Mouse (Mus musculus) testis, adult 2 months (tissue): ENCODE measurements around the gene Bmp7. TPM values are rescaled to one million over a fixed set of nuclear protein-coding genes. Genes with fewer than 3 reads are reported as not detected.

Experiments used
- H3K27ac ChIP-seq: fragments of 200-500 bp; 2 replicates; pipeline ENCODE4 v1.5.1; 2012; ENCODE audit warnings: low read depth, low read length; ENCODE audit not compliant: control insufficient read depth, insufficient read depth
- H3K27me3 ChIP-seq: fragments of 200-500 bp; 2 replicates; pipeline ENCODE4 v1.6.1; 2012; ENCODE audit warnings: mild to moderate bottlenecking, low read length, moderate library complexity; ENCODE audit not compliant: control insufficient read depth, insufficient read depth
- H3K36me3 ChIP-seq: fragments of 200-500 bp; 2 replicates; pipeline ENCODE4 v1.6.1; 2012; ENCODE audit warnings: mild to moderate bottlenecking, low read length; ENCODE audit not compliant: control insufficient read depth, insufficient read depth
- H3K4me1 ChIP-seq: fragments of 200-500 bp; 2 replicates; pipeline ENCODE4 v1.6.1; 2012; ENCODE audit warnings: low read length; ENCODE audit not compliant: control insufficient read depth, insufficient read depth
- H3K4me3 ChIP-seq: fragments of 200-500 bp; 2 replicates; pipeline ENCODE4 v1.5.1; 2012; ENCODE audit warnings: low read depth, mild to moderate bottlenecking, low read length, moderate library complexity, mixed read lengths; ENCODE audit not compliant: control insufficient read depth
- CTCF ChIP-seq: fragments of 200-500 bp; IDR thresholded peaks from 2 replicates; pipeline ENCODE4 v1.5.1; 2012; ENCODE audit warnings: low read depth, mild to moderate bottlenecking, inconsistent platforms, low read length, moderate library complexity; ENCODE audit not compliant: control insufficient read depth, insufficient read depth, insufficient replicate concordance
- POLR2A ChIP-seq: fragments of 200-500 bp; IDR thresholded peaks from 2 replicates; pipeline ENCODE4 v1.6.1; 2012; ENCODE audit warnings: low read depth, mild to moderate bottlenecking, inconsistent platforms, low read length, moderate library complexity; ENCODE audit not compliant: control insufficient read depth
- polyA plus RNA-seq: library from polyadenylated mRNA; depleted of rRNA; stranded (reverse); fragments of >200 nt; gene quantifications from 2 replicates; pipeline ENCODE4 v1.2.3, GENCODE M21; 2012

Gene Bmp7
- polyA plus RNA-seq, 1 experiment, result 2.4 TPM

- TF ChIP-seq POLR2A, result no peak
- TF ChIP-seq CTCF, result no peak
- H3K4me1 ChIP-seq, result peaks cover 11% of the 10 kb centered on the region
- H3K27ac ChIP-seq, result no peak overlapping the region
- no peaks in the 10 kb centered on the region for H3K27me3 ChIP-seq
- no peak overlapping the region for H3K4me3 ChIP-seq
- no peaks in the 10 kb centered on the region for H3K36me3 ChIP-seq
Observed at GRCm38 (mm10) chr2:172923198-172923597, 16.9 kb downstream of the Bmp7 start.

GRCm38 (mm10) chr2:172922597-172922996 lies 17.5 kb downstream of the Bmp7 start:
- Histone ChIP-seq H3K4me1 (peaks cover 11% of the 10 kb centered on the region), H3K27me3 (no peaks in the 10 kb centered on the region), H3K27ac (no peak overlapping the region), H3K36me3 (no peaks in the 10 kb centered on the region), H3K4me3 (no peak overlapping the region)
- TF ChIP-seq POLR2A, result no peak
- TF ChIP-seq CTCF, result no peak

- no peak overlapping the region for H3K27ac ChIP-seq
- H3K4me1 ChIP-seq, result no peaks in the 10 kb centered on the region
- H3K36me3 ChIP-seq, result no peaks in the 10 kb centered on the region
- no peaks in the 10 kb centered on the region for H3K27me3 ChIP-seq
- no peak overlapping the region for H3K4me3 ChIP-seq
- TF ChIP-seq POLR2A (no peak), CTCF (no peak)
Observed at GRCm38 (mm10) chr2:172914018-172914417, 26.1 kb downstream of the Bmp7 start.

DNA sequence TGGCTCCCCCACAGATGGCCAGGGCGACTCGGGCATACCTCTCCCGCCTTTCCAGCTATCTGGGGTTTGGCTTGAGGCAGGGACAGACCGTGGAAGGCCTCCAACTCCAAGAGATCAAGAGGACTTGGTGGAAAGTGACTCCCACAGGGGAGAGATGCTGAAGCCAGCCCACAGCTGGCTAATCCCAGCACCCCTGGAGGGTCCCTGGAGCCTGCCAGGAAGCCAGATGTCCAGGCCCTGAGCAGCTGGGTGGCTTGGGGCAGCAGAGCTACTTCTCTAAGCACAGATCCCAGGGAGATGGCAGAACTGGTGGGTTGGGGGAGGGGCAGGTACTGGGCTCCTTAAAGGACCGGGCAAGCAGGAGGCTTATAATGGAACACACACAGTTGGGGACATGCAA lies 28.4 kb downstream of the Bmp7 start:
- Histone ChIP-seq H3K36me3 (no peaks in the 10 kb centered on the region), H3K27me3 (no peaks in the 10 kb centered on the region), H3K27ac (no peak overlapping the region), H3K4me1 (no peaks in the 10 kb centered on the region), H3K4me3 (no peak overlapping the region)
- TF ChIP-seq CTCF (no peak), POLR2A (no peak)

- H3K4me1 ChIP-seq, result no peaks in the 10 kb centered on the region
- H3K27ac ChIP-seq, result no peak overlapping the region
- no peaks in the 10 kb centered on the region for H3K36me3 ChIP-seq
- H3K4me3 ChIP-seq, result no peak overlapping the region
- TF ChIP-seq CTCF, result no peak
- H3K27me3 ChIP-seq, result no peaks in the 10 kb centered on the region
Observed at GRCm38 (mm10) chr2:172911157-172911556, 29.0 kb downstream of the Bmp7 start.

- H3K4me1 ChIP-seq, result no peaks in the 10 kb centered on the region
- H3K36me3 ChIP-seq, result no peaks in the 10 kb centered on the region
- H3K27ac ChIP-seq, result no peak overlapping the region
- no peak overlapping the region for H3K4me3 ChIP-seq
- TF ChIP-seq POLR2A (no peak), CTCF (no peak)
- no peaks in the 10 kb centered on the region for H3K27me3 ChIP-seq
Observed at GRCm38 (mm10) chr2:172909463-172909862, 30.7 kb downstream of the Bmp7 start.

DNA sequence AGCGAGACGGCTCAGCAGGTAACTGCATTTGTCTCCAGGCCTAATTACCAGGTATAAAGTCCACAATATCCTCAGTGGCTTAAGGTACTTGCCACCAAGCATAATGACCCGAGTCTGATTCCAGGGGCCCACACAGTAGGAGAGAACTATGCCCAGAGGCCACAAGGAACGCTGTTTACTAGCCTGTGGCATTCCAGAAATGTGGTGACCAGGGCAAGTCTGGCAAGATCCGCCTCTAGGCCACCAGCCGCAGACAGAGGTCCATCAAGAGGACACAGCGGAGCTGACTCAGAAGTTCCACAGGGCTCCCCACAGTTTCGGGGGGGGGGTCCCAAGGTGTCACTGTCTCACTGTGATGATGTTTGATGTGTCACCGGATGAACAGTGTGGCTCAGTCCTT lies 34.0 kb downstream of the Bmp7 start:
- no peaks in the 10 kb centered on the region for H3K36me3 ChIP-seq
- no peak overlapping the region for H3K4me3 ChIP-seq
- no peaks in the 10 kb centered on the region for H3K4me1 ChIP-seq

DNA sequence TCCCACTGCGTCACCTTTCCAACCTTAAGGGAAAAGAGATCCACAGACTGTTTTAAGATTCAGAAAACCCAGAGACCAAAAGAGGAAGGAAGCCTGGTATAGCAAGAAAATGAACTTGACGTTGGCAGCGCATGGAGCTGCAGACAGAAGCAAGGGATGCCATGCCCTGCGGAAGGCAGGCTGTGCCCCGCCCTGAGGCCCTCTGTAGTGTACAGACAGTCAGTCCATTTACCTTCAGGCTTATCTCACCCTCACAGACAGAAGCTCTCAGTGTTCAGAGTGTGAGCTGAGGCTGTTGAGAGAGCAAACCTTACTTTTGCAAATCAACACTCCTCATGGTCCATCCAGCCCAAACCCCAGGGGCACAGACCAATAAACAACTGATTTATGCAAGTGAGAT lies 35.1 kb downstream of the Bmp7 start:
- no peak for TF ChIP-seq CTCF
- no peak for TF ChIP-seq POLR2A
- Histone ChIP-seq H3K4me3 (no peak overlapping the region), H3K4me1 (no peaks in the 10 kb centered on the region), H3K36me3 (no peaks in the 10 kb centered on the region), H3K27me3 (no peaks in the 10 kb centered on the region), H3K27ac (no peak overlapping the region)

More for the DNA sequence above, 34.0 kb downstream of the Bmp7 start:
- no peak for TF ChIP-seq CTCF
- Histone ChIP-seq H3K27me3 (no peaks in the 10 kb centered on the region), H3K27ac (no peak overlapping the region)

GRCm38 (mm10) chr2:172904614-172905013 lies 35.5 kb downstream of the Bmp7 start:
- Histone ChIP-seq H3K27ac (no peak overlapping the region), H3K27me3 (no peaks in the 10 kb centered on the region), H3K36me3 (no peaks in the 10 kb centered on the region), H3K4me1 (no peaks in the 10 kb centered on the region), H3K4me3 (no peak overlapping the region)
- no peak for TF ChIP-seq POLR2A
- no peak for TF ChIP-seq CTCF
